Mouse (Mus musculus) forebrain, postnatal 0 days (tissue): Measurements from ENCODE around the gene Stxbp1. TPM values are rescaled to one million over a fixed set of nuclear protein-coding genes. Genes with fewer than 3 reads are reported as not detected.

Experiments used
- ATAC-seq: fragments of 200-750 bp; cut with Nextera tagmentation; 2 replicates; pipeline ENCODE4 v1.8.0; 2017; ENCODE audit warnings: mild to moderate bottlenecking, moderate library complexity
- DNase-seq: peaks from one replicate; pipeline ENCODE4 v3.0.0-alpha.2; 2015
- H3K27ac ChIP-seq: fragments of 300-500 bp; sonication (generic); 2 replicates; pipeline ENCODE4 v1.5.1; 2014; ENCODE audit warnings: low read depth, mild to moderate bottlenecking, antibody characterized with exemption, low read length, moderate library complexity, mixed read lengths
- H3K27me3 ChIP-seq: fragments of 300-500 bp; sonication (generic); 2 replicates; pipeline ENCODE4 v1.6.1; 2014; ENCODE audit warnings: mild to moderate bottlenecking, low read length, mixed read lengths; ENCODE audit not compliant: insufficient read depth
- H3K36me3 ChIP-seq: fragments of 300-500 bp; sonication (generic); 2 replicates; pipeline ENCODE4 v1.6.1; 2014; ENCODE audit warnings: mild to moderate bottlenecking, moderate library complexity; ENCODE audit not compliant: insufficient read depth
- H3K4me1 ChIP-seq: fragments of 300-500 bp; sonication (generic); 2 replicates; pipeline ENCODE4 v1.6.1; 2014; ENCODE audit warnings: antibody characterized with exemption; ENCODE audit not compliant: insufficient read depth
- H3K4me2 ChIP-seq: fragments of 300-500 bp; sonication (generic); 2 replicates; pipeline ENCODE4 v1.6.1; 2014; ENCODE audit warnings: low read depth, mild to moderate bottlenecking, moderate library complexity
- H3K4me3 ChIP-seq: fragments of 300-500 bp; sonication (generic); 2 replicates; pipeline ENCODE4 v1.5.1; 2014; ENCODE audit warnings: low read depth, low read length, mixed read lengths
- H3K9ac ChIP-seq: fragments of 300-500 bp; sonication (generic); 2 replicates; pipeline ENCODE4 v1.6.1; 2014; ENCODE audit warnings: mild to moderate bottlenecking
- H3K9me3 ChIP-seq: fragments of 300-500 bp; sonication (generic); 2 replicates; pipeline ENCODE4 v1.6.1; 2016; ENCODE audit warnings: low read length
- CTCF ChIP-seq: sonication (generic); IDR thresholded peaks from 2 replicates; pipeline ENCODE4 v1.5.1; 2016; ENCODE audit warnings: antibody characterized with exemption, control low read depth, low read depth
- WGBS: fragments of 180-500 bp; shearing (Covaris S2); extraction: QIAGEN DNeasy Blood & Tissue Kit; methylation state at CpG from one replicate; pipeline ENCODE4 v1.1.7; 2014; 5-methylcytosine and 5-hydroxymethylcytosine counted together
- polyA plus RNA-seq: library from polyadenylated mRNA; unstranded; fragments of >200 nt; fragmentation: Nextera tagmentation; extraction: Ambion mirVana; gene quantifications from 2 replicates; pipeline ENCODE4 v1.2.1, GENCODE M21; 2015
- total RNA-seq: library from RNA; depleted of rRNA; stranded (reverse); fragments of >200 nt; gene quantifications from 2 replicates; pipeline ENCODE4 v1.2.3, GENCODE M21; 2014

Gene Stxbp1
- total and polyA plus RNA-seq, 2 experiments from 2014 or later, result 135 to 350 TPM

DNA sequence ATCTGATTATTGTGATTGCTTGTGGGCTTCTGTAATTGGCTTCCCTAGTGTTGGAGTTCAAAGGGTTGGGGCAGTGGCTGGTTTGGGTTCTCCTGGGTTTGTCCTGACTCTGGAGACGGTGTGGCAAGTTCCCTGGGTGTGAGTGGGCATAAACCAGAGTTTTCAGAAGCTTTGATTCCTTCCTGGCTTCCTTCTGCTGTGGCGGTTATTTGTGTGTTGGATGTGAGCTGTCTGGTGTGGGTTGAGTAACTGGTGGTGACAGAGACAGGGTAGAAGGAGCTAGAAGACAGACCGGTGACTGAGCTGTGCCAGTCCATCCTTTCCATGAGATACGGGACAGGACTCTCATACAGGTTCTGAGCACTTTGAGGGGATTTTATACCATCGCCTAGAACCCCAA is 32.5 kb upstream of the Stxbp1 start:
- H3K4me2 ChIP-seq, result no peak overlapping the region

DNA sequence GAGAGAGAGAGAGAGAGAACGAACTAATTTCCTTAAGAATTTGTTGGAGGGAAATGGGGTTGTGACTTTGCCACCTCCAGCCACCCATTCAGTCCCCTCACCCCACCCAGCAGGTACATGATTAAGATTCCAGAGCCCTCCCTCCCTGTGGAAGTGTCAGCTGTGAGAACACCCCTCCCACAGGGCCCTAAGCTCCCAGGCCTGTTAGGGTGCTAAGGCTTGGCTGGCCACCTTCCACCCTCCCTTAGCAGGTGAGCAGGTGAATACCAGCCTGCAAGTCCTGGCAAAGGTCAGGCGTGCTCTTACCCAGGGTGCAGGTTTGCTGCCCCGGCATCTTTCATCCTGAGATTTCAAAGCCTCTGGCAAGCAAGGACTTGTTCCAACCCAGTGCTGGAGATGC is 31.4 kb upstream of the Stxbp1 start:
- WGBS, result 49% methylated on average over 3 of the region's 3 CpGs
- peak overlapping the region; percentile 96 for H3K9ac ChIP-seq
- H3K4me2 ChIP-seq, result peak overlapping the region; percentile 91
- TF ChIP-seq CTCF, result no peak
- no peak for DNase-seq
- no peak for ATAC-seq
- no peaks in the 10 kb centered on the region for H3K9me3 ChIP-seq
- H3K27ac ChIP-seq, result no peak overlapping the region
- no peaks in the 10 kb centered on the region for H3K27me3 ChIP-seq
- no peaks in the 10 kb centered on the region for H3K36me3 ChIP-seq
- H3K4me1 ChIP-seq, result peaks cover 28% of the 10 kb centered on the region
- peak overlapping the region; percentile 85; the same call in 1 of the 2 replicates for H3K4me3 ChIP-seq

More for the DNA sequence above, 32.5 kb upstream of the Stxbp1 start:
- Histone ChIP-seq H3K4me1 (peaks cover 28% of the 10 kb centered on the region), H3K27ac (no peak overlapping the region), H3K27me3 (no peaks in the 10 kb centered on the region), H3K9me3 (no peaks in the 10 kb centered on the region), H3K9ac (no peak overlapping the region), H3K36me3 (no peaks in the 10 kb centered on the region), H3K4me3 (no peak overlapping the region)
- ATAC-seq (no peak), DNase-seq (no peak)
- 87% methylated on average over 5 of the region's 5 CpGs for WGBS
- TF ChIP-seq CTCF, result no peak

DNA sequence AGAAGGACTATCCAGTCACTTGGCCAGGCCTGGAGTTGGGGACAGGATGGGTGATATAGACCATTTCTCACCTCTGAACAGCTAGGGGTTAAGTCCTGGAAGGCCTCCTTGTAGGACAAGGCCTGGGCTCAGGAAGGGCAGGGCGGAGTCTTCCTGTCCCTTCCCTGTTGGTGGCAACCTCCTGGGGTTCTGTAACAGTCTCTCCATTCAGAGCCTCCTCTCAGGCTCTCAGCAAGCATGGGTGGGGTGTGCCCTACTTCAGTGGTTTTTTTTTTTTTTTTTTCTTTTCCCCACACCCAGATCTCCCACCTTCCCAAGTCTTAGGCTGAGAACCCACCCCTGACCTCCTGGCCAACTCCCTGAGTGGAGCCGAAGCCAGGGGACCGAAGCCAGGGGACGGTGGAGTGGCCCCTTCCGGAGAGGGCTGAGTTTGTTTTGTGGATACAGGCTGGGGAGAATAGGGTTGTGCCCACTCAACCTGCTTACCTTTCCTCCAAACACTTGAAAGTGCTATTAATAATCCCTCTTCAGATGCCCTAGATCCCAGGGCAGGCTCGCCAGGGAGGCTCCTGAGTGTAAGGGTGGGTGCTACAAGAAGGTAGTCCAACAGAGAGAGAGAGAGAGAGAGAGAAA is 30.8 kb upstream of the Stxbp1 start:
- no peak for ATAC-seq
- no peaks in the 10 kb centered on the region for H3K9me3 ChIP-seq
- H3K27me3 ChIP-seq, result no peaks in the 10 kb centered on the region
- no peaks in the 10 kb centered on the region for H3K36me3 ChIP-seq
- 58% methylated on average over 5 of the region's 6 CpGs for WGBS
- peak overlapping the region; percentile 85 for H3K4me3 ChIP-seq
- H3K9ac ChIP-seq, result peak overlapping the region; percentile 96; the same call in 1 of the 2 replicates
- DNase-seq, result no peak
- peak overlapping the region; percentile 91 for H3K4me2 ChIP-seq
- peaks cover 28% of the 10 kb centered on the region for H3K4me1 ChIP-seq
- TF ChIP-seq CTCF, result no peak
- no peak overlapping the region for H3K27ac ChIP-seq

DNA sequence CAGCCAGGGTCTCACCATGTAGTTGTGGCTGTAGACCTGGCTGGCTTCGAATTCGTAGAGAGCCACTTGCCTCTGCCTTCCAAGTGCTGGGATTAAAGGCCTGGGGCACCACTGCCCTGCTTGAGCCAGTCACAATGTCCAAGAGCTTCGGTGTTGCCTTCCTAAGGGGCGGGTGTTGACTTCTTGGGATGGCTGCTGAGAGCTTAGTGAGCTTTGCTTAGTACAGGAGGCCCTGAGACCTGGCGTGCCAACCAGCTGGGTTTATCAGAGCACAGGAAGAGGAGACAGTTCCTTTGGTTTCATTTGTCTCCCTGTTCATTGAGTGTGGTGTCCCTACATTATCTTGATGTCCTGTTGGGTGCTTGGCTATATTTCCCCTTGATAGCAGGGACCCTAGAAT is 30.3 kb upstream of the Stxbp1 start:
- Histone ChIP-seq H3K27me3 (no peaks in the 10 kb centered on the region), H3K4me1 (peaks cover 28% of the 10 kb centered on the region), H3K9ac (peak overlapping the region; percentile 96), H3K36me3 (no peaks in the 10 kb centered on the region), H3K27ac (peak overlapping the region; percentile 95; the same call in 1 of the 2 replicates), H3K9me3 (no peaks in the 10 kb centered on the region), H3K4me3 (peak overlapping the region; percentile 85), H3K4me2 (peak overlapping the region; percentile 91)
- WGBS, result 28% methylated on average over 5 of the region's 5 CpGs
- DNase-seq, result no peak
- no peak for TF ChIP-seq CTCF
- no peak for ATAC-seq

DNA sequence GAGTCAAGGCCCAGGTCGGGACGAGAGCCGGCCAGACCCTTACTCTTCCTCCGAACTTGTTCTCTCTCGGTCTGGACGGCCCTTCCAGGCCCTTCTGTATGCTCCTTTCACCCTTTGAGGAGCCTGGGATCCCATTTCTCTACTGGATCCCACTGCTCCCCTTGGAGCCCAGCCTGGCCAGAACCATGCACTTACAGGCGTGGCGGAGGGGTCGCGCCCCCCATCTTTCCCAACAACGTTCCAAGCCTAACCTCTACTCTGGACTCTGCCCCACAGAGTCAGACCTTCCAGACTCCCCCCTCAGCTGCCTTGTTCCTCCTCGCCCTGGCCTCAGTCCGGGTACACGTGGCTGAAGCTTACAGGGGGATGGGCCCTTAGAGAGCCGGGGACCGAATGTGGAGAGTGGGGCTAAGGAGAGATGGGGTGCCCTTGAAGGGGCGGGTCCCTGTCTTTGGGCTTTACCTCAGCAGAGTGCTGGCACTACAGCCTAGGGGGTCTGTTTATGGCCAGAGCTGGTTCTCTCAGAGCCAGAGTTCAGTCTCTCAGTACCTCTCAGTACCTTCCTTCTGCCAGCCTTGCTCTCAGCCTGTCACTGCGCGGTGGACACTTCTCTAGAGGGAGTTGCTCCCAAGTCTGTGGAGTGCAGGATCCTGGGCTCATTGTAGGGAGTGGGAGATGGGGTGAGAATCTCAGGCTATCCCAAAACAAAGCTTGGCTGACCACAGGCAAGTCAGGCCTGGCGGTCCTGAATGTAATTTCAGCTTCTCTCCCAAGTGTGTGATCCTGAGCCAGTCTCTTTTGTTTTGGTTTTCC is 29.7 kb upstream of the Stxbp1 start:
- Histone ChIP-seq H3K27me3 (no peaks in the 10 kb centered on the region), H3K9ac (peak overlapping the region; percentile 96), H3K9me3 (no peaks in the 10 kb centered on the region), H3K4me3 (peak overlapping the region; percentile 85), H3K4me2 (peak overlapping the region; percentile 91), H3K27ac (peak overlapping the region; percentile 95), H3K36me3 (no peaks in the 10 kb centered on the region), H3K4me1 (peaks cover 28% of the 10 kb centered on the region)
- 2% methylated on average over 20 of the region's 20 CpGs for WGBS
- DNase-seq (peak; percentile 43), ATAC-seq (peak; percentile 7)
- TF ChIP-seq CTCF, result no peak

DNA sequence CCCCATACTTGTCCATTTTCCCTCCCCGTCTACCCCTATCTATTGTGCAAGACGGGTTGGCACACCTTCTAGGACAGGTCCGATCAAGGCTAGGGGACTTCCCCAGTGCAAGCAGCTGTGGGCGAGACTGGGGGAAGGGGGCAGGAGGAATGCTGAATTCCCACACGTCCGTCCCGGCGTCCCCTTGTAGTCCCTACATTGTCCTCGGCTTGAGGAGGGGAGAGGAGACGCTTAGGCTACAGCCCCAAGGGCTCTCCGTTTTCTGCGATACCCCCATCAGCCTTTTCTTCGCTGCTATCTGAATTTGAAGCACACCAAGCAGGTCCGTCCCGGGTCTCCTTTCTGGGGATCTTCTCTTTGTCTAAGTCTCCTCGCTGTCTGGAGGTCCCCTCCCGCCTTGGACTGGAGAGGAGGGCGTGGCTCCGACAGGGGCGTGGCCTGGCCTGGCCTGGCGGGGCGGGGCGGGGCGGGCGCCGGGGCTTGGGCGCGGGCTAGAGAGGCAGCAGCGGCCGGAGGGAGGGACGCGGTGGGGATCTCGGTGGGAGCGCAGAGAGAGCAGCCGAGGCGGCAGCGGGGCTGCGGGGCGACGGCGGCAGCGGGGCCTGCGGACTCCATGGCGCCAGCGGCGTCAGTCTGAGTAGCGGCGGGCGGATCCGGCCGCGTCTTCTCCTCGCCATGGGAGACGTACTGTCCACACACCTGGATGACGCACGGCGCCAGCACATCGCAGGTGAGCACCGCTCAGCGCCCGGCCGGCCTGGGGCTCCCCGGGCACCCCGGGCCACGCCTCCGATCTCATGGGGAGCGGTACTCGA is 28.8 kb upstream of the Stxbp1 start, which contains the start of gene Fam129b:
Gene Fam129b (plus strand): TSS at position 440 of the 815 bp plus-strand sequence.
- Histone ChIP-seq H3K4me1 (peaks cover 23% of the 10 kb centered on the region), H3K27ac (peak within 1 kb of the TSS; percentile 95), H3K9ac (peak within 1 kb of the TSS; percentile 96), H3K4me2 (peak within 1 kb of the TSS; percentile 91), H3K36me3 (no peaks in the 10 kb centered on the region), H3K9me3 (no peaks in the 10 kb centered on the region), H3K27me3 (no peaks in the 10 kb centered on the region), H3K4me3 (peak within 1 kb of the TSS; percentile 85)
- 4% methylated on average over 64 of the region's 68 CpGs for WGBS
- peak; percentile 87 for ATAC-seq
- no peak for TF ChIP-seq CTCF
- DNase-seq, result peak; percentile 88
